Mouse (Mus musculus): Measurements from ENCODE around the gene BC030870. TPM values are rescaled to one million over a fixed set of nuclear protein-coding genes. Genes with fewer than 3 reads are reported as not detected.

Gene BC030870
- total and polyA plus RNA-seq, 3 experiments, result not detected

DNA sequence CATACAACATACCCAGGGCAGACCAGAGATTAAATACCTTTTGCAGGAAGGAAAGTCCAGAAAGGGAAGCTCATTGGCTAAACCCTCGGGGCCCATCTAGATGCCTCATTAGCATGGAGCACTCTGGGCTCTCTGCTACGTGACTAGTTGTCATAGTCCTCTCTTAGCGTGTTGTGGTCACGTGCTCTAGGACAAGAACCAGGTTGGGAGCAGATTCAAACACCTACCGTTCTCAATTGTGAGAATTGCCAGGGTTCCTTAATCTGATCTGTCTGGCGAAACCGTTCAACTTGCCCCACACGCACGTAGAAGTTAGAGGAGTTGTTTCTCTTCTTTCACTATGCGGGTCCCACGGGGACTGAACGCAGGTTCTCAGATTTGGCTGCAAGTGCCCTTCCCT is 41.2 kb downstream of the BC030870 start:
- no peak for DNase-seq
- no peaks in the 10 kb centered on the region for H3K36me3 ChIP-seq (ENCODE audit: control insufficient read depth, insufficient read depth, low read length)
- H3K27ac ChIP-seq, result no peak overlapping the region
- H3K4me3 ChIP-seq, result no peak overlapping the region
- intact Hi-C loops (cut with DNase I), result no loop called here
- TF ChIP-seq CTCF (IDR thresholded peaks at IDR 0.05) (no peak), EP300 (IDR thresholded peaks at IDR 0.05; ENCODE audit: insufficient read depth, low read depth, low read length) (no peak), POLR2A (IDR thresholded peaks at IDR 0.05; ENCODE audit: insufficient read depth, low read depth, low read length) (no peak)
- no peaks in the 10 kb centered on the region for H3K79me2 ChIP-seq (replicated peaks; ENCODE audit: control insufficient read depth, insufficient read depth, low read length)
- 82% methylated on average over 12 of the region's 12 CpGs for WGBS
- no peak overlapping the region for H3K9ac ChIP-seq (ENCODE audit: low read depth, low read length)
- H3K27me3 ChIP-seq (ENCODE audit: control insufficient read depth, insufficient read depth, low read length), result no peaks in the 10 kb centered on the region
- H3K4me1 ChIP-seq (ENCODE audit: control insufficient read depth, insufficient read depth, low read length), result 0 out of 2 replicates have a peak, but pooled peaks cover 1% of the 10 kb centered on the region

DNA sequence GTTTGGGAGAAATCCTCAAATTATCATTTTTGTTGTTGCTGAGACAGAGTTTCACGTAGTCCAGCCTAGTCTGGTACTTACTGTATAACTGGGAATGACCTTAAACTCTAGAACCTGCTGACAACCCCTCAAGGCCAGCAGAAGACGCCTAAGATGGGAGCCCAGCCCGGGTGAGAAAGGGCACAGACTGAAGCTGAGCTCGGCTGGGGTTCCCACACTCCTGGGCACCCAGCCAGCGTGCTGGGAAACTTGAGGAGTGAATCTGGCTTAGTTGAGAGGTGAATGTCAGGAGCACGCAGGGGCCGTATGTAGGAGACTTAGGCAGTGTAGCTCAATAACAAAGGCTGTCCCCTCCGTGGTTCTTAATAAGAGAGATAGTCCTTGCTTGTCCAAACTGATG is 41.7 kb downstream of the BC030870 start:
- Histone ChIP-seq H3K36me3 (ENCODE audit: control insufficient read depth, insufficient read depth, low read length) (no peaks in the 10 kb centered on the region), H3K9ac (ENCODE audit: low read depth, low read length) (no peak overlapping the region), H3K4me1 (ENCODE audit: control insufficient read depth, insufficient read depth, low read length) (0 out of 2 replicates have a peak, but pooled peaks cover 1% of the 10 kb centered on the region), H3K27ac (no peak overlapping the region), H3K4me3 (no peak overlapping the region), H3K27me3 (ENCODE audit: control insufficient read depth, insufficient read depth, low read length) (no peaks in the 10 kb centered on the region), H3K79me2 (replicated peaks; ENCODE audit: control insufficient read depth, insufficient read depth, low read length) (no peaks in the 10 kb centered on the region)
- intact Hi-C loops (cut with DNase I), result no loop called here
- no peak for TF ChIP-seq EP300 (IDR thresholded peaks at IDR 0.05; ENCODE audit: insufficient read depth, low read depth, low read length)
- no peak for TF ChIP-seq POLR2A (IDR thresholded peaks at IDR 0.05; ENCODE audit: insufficient read depth, low read depth, low read length)
- no peak for TF ChIP-seq CTCF (IDR thresholded peaks at IDR 0.05)
- 47% methylated on average over 8 of the region's 8 CpGs for WGBS
- no peak for DNase-seq

- WGBS, result 70% methylated on average over 2 of the region's 2 CpGs
These were observed 43.7 kb downstream of the BC030870 start for GRCm38 (mm10) chr8:65085680-65086079.

DNA sequence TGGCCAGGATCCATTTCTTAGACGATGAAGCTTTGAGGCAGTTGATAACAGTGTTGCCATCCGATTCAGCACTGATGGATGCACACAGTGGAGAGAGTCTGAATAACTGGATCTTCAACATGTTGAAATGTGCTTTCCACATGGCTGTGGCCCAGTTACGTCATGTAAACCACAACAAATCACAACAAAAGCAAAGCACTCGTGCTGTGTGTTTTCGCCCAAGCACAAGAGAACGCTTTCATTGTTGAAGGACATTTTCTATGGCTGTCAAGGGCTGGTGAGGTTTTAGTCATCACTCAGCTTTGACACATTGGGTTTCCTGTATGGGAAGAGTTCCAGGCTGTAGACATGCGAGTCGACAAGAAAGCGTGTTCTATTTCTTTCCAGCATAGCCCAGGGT is 48.6 kb downstream of the BC030870 start:
- no peak for TF ChIP-seq CTCF (IDR thresholded peaks at IDR 0.05)
- Histone ChIP-seq H3K36me3 (ENCODE audit: control insufficient read depth, insufficient read depth, low read length) (no peaks in the 10 kb centered on the region), H3K9ac (ENCODE audit: low read depth, low read length) (no peak overlapping the region), H3K79me2 (replicated peaks; ENCODE audit: control insufficient read depth, insufficient read depth, low read length) (no peaks in the 10 kb centered on the region), H3K4me3 (no peak overlapping the region), H3K27ac (no peak overlapping the region), H3K4me1 (ENCODE audit: control insufficient read depth, insufficient read depth, low read length) (no peaks in the 10 kb centered on the region), H3K27me3 (ENCODE audit: control insufficient read depth, insufficient read depth, low read length) (no peaks in the 10 kb centered on the region)
- intact Hi-C loops (cut with DNase I), result no loop called here
- DNase-seq, result no peak
- WGBS, result 57% methylated on average over 9 of the region's 9 CpGs

More at GRCm38 (mm10) chr8:65085680-65086079, 43.7 kb downstream of the BC030870 start:
- intact Hi-C loops (cut with DNase I), result no loop called here
- no peak for DNase-seq
- H3K9ac ChIP-seq (ENCODE audit: low read depth, low read length), result no peak overlapping the region
- H3K79me2 ChIP-seq (replicated peaks; ENCODE audit: control insufficient read depth, insufficient read depth, low read length), result no peaks in the 10 kb centered on the region
- H3K4me1 ChIP-seq (ENCODE audit: control insufficient read depth, insufficient read depth, low read length), result 0 out of 2 replicates have a peak, but pooled peaks cover 1% of the 10 kb centered on the region
- H3K27me3 ChIP-seq (ENCODE audit: control insufficient read depth, insufficient read depth, low read length), result no peaks in the 10 kb centered on the region
- TF ChIP-seq CTCF (IDR thresholded peaks at IDR 0.05) (no peak), POLR2A (IDR thresholded peaks at IDR 0.05; ENCODE audit: insufficient read depth, low read depth, low read length) (no peak), EP300 (IDR thresholded peaks at IDR 0.05; ENCODE audit: insufficient read depth, low read depth, low read length) (no peak)
- H3K4me3 ChIP-seq, result no peak overlapping the region
- no peak overlapping the region for H3K27ac ChIP-seq
- no peaks in the 10 kb centered on the region for H3K36me3 ChIP-seq (ENCODE audit: control insufficient read depth, insufficient read depth, low read length)

GRCm38 (mm10) chr8:65074733-65075132 is 54.6 kb downstream of the BC030870 start, which contains the start of gene Gm10663:
Gene Gm10663 (plus strand): TSS chr8:65075033.
- H3K27me3 ChIP-seq (ENCODE audit: control insufficient read depth, insufficient read depth, low read length), result no peaks in the 10 kb centered on the region
- WGBS, result 80% methylated on average over 2 of the region's 2 CpGs
- no peaks in the 10 kb centered on the region for H3K36me3 ChIP-seq (ENCODE audit: control insufficient read depth, insufficient read depth, low read length)
- no peaks in the 10 kb centered on the region for H3K79me2 ChIP-seq (replicated peaks; ENCODE audit: control insufficient read depth, insufficient read depth, low read length)
- no peak within 1 kb of the TSS for H3K4me3 ChIP-seq
- no peak for DNase-seq
- no peak for TF ChIP-seq CTCF (IDR thresholded peaks at IDR 0.05)
- TF ChIP-seq POLR2A (IDR thresholded peaks at IDR 0.05; ENCODE audit: insufficient read depth, low read depth, low read length), result no peak
- no peak for TF ChIP-seq EP300 (IDR thresholded peaks at IDR 0.05; ENCODE audit: insufficient read depth, low read depth, low read length)
- no peaks in the 10 kb centered on the region for H3K4me1 ChIP-seq (ENCODE audit: control insufficient read depth, insufficient read depth, low read length)
- intact Hi-C loops (cut with DNase I), result no loop called here
- no peak within 1 kb of the TSS for H3K27ac ChIP-seq
- H3K9ac ChIP-seq (ENCODE audit: low read depth, low read length), result no peak within 1 kb of the TSS

DNA sequence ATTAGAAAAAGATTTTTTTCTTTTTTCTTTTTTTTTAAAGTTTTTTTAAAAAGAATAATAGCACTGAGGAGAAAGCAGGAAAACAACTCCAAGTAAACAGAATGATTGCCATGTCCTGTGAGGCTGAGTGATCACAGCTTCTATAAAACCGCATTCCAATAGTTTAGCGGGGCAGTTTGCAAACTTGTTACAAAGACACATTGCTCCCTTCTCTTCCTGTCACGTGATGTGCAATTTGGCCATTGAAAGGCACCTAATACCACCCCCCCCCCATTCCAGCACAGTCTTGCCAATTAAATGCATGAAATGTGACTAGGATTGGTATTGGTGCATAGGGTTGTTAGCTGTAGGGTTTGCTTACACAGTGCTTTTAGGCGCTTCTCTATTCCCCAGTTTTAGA is 58.4 kb downstream of the BC030870 start:
- Histone ChIP-seq H3K9ac (ENCODE audit: low read depth, low read length) (no peak overlapping the region), H3K27me3 (ENCODE audit: control insufficient read depth, insufficient read depth, low read length) (no peaks in the 10 kb centered on the region), H3K4me3 (no peak overlapping the region), H3K27ac (no peak overlapping the region), H3K79me2 (replicated peaks; ENCODE audit: control insufficient read depth, insufficient read depth, low read length) (no peaks in the 10 kb centered on the region), H3K36me3 (ENCODE audit: control insufficient read depth, insufficient read depth, low read length) (no peaks in the 10 kb centered on the region), H3K4me1 (ENCODE audit: control insufficient read depth, insufficient read depth, low read length) (no peaks in the 10 kb centered on the region)
- intact Hi-C loops (cut with DNase I), result no loop called here
- no peak for DNase-seq
- no peak for TF ChIP-seq EP300 (IDR thresholded peaks at IDR 0.05; ENCODE audit: insufficient read depth, low read depth, low read length)
- TF ChIP-seq CTCF (IDR thresholded peaks at IDR 0.05), result no peak
- TF ChIP-seq POLR2A (IDR thresholded peaks at IDR 0.05; ENCODE audit: insufficient read depth, low read depth, low read length), result no peak
- WGBS, result 72% methylated on average over 4 of the region's 4 CpGs

Measured in heart, adult 2 months (tissue).